Mouse (Mus musculus) lung, postnatal 0 days (tissue): ENCODE data around the gene Tjp3. TPM values are rescaled to one million over a fixed set of nuclear protein-coding genes. Genes with fewer than 3 reads are reported as not detected.

Experiments
- ATAC-seq: fragments of 200-750 bp; cut with Nextera tagmentation; 2 replicates; pipeline ENCODE4 v1.8.0; 2017; ENCODE audit warnings: moderate library complexity
- DNase-seq: peaks from one replicate; pipeline ENCODE4 v3.0.0-alpha.2; 2016; ENCODE audit warnings: low spot score
- H3K27ac ChIP-seq: fragments of 300-500 bp; sonication (generic); 2 replicates; pipeline ENCODE4 v1.5.1; 2014; ENCODE audit warnings: antibody characterized with exemption, mild to moderate bottlenecking, low read length, mixed read lengths
- H3K27me3 ChIP-seq: fragments of 300-500 bp; sonication (generic); replicated peaks from 2 replicates; pipeline ENCODE4 v1.6.1; 2014; ENCODE audit warnings: low read length, mixed read lengths; ENCODE audit not compliant: insufficient read depth
- H3K36me3 ChIP-seq: fragments of 300-500 bp; sonication (generic); 2 replicates; pipeline ENCODE4 v1.6.1; 2014; ENCODE audit warnings: low read length, mixed read lengths; ENCODE audit not compliant: insufficient read depth
- H3K4me1 ChIP-seq: fragments of 300-500 bp; sonication (generic); 2 replicates; pipeline ENCODE4 v1.6.1; 2014; ENCODE audit warnings: antibody characterized with exemption, low read depth, low read length, mixed read lengths; ENCODE audit not compliant: insufficient read depth
- H3K4me2 ChIP-seq: fragments of 300-500 bp; sonication (generic); replicated peaks from 2 replicates; pipeline ENCODE4 v1.6.1; 2014; ENCODE audit warnings: low read depth, mild to moderate bottlenecking, low read length, moderate library complexity, mixed read lengths
- H3K4me3 ChIP-seq: fragments of 300-500 bp; sonication (generic); 2 replicates; pipeline ENCODE4 v1.5.1; 2014; ENCODE audit warnings: low read depth, low read length
- H3K9ac ChIP-seq: fragments of 300-500 bp; sonication (generic); replicated peaks from 2 replicates; pipeline ENCODE4 v1.6.1; 2014; ENCODE audit warnings: low read depth, mild to moderate bottlenecking
- H3K9me3 ChIP-seq: fragments of 300-500 bp; sonication (generic); 2 replicates; pipeline ENCODE4 v1.6.1; 2016; ENCODE audit warnings: low read length, mixed read lengths
- CTCF ChIP-seq: IDR thresholded peaks from 2 replicates; pipeline ENCODE4 v1.5.1; 2016; ENCODE audit warnings: antibody characterized with exemption, mild to moderate bottlenecking
- EP300 ChIP-seq: IDR thresholded peaks from 2 replicates; pipeline ENCODE4 v1.6.1; 2016; ENCODE audit warnings: antibody characterized with exemption, mild to moderate bottlenecking, control low read depth
- WGBS: fragments of 180-500 bp; shearing (Covaris S2); extraction: QIAGEN DNeasy Blood & Tissue Kit; methylation state at CpG from one replicate; pipeline ENCODE4 v1.1.7; 2014; 5-methylcytosine and 5-hydroxymethylcytosine counted together
- polyA plus RNA-seq: library from polyadenylated mRNA; unstranded; fragments of >200 nt; fragmentation: Nextera tagmentation; extraction: Ambion mirVana; gene quantifications from 2 replicates; pipeline ENCODE4 v1.2.1, GENCODE M21; 2015

The Tjp3 gene
- polyA plus RNA-seq, 1 experiment from 2014 or later, result 24.1 TPM

- H3K4me1 ChIP-seq, result peaks cover 8% of the 10 kb centered on the region
- 80% methylated on average over 12 of the region's 12 CpGs for WGBS
- TF ChIP-seq EP300, result no peak
- no peak for TF ChIP-seq CTCF
- no peaks in the 10 kb centered on the region for H3K27me3 ChIP-seq
- DNase-seq, result no peak
- peaks cover 36% of the 10 kb centered on the region for H3K36me3 ChIP-seq
- ATAC-seq, result no peak
- no peak overlapping the region for H3K9ac ChIP-seq
- no peak overlapping the region for H3K4me2 ChIP-seq
- no peak overlapping the region for H3K4me3 ChIP-seq
- no peaks in the 10 kb centered on the region for H3K9me3 ChIP-seq
- no peak overlapping the region for H3K27ac ChIP-seq
These were observed 14.8 kb upstream of the Tjp3 start for GRCm38 (mm10) chr10:81306173-81306668.

- no peaks in the 10 kb centered on the region for H3K9me3 ChIP-seq
- ATAC-seq (no peak), DNase-seq (no peak)
- 92% methylated on average over 14 of the region's 14 CpGs for WGBS
- no peak overlapping the region for H3K9ac ChIP-seq
- no peak for TF ChIP-seq EP300
- TF ChIP-seq CTCF, result no peak
- H3K4me2 ChIP-seq, result no peak overlapping the region
- H3K27ac ChIP-seq, result no peak overlapping the region
- H3K36me3 ChIP-seq, result peaks cover 34% of the 10 kb centered on the region
- no peaks in the 10 kb centered on the region for H3K27me3 ChIP-seq
- H3K4me1 ChIP-seq, result peaks cover 8% of the 10 kb centered on the region
- H3K4me3 ChIP-seq, result no peak overlapping the region
These were observed 14.3 kb upstream of the Tjp3 start for GRCm38 (mm10) chr10:81305663-81306062.

GRCm38 (mm10) chr10:81304597-81305238, 13.3 kb upstream of the Tjp3 start:
- Histone ChIP-seq H3K27me3 (no peaks in the 10 kb centered on the region), H3K27ac (no peak overlapping the region), H3K9me3 (no peaks in the 10 kb centered on the region), H3K9ac (no peak overlapping the region), H3K4me2 (no peak overlapping the region), H3K4me3 (no peak overlapping the region), H3K4me1 (peaks cover 14% of the 10 kb centered on the region), H3K36me3 (peaks cover 33% of the 10 kb centered on the region)
- DNase-seq (peak; percentile 82), ATAC-seq (peak; percentile 34)
- WGBS, result 23% methylated on average over 6 of the region's 9 CpGs
- TF ChIP-seq CTCF (peak; percentile 94), EP300 (no peak)

GRCm38 (mm10) chr10:81303761-81304160, 12.4 kb upstream of the Tjp3 start:
- Histone ChIP-seq H3K9me3 (no peaks in the 10 kb centered on the region), H3K4me3 (no peak overlapping the region), H3K4me1 (peaks cover 19% of the 10 kb centered on the region), H3K4me2 (0 out of 2 replicates have a peak overlapping the region, but pooled peaks have one; percentile 8), H3K36me3 (peaks cover 28% of the 10 kb centered on the region), H3K9ac (no peak overlapping the region), H3K27ac (peak overlapping the region; percentile 64; the same call in 1 of the 2 replicates), H3K27me3 (no peaks in the 10 kb centered on the region)
- no peak for TF ChIP-seq EP300
- no peak for TF ChIP-seq CTCF
- 68% methylated on average over 7 of the region's 7 CpGs for WGBS
- ATAC-seq (no peak), DNase-seq (no peak)

GRCm38 (mm10) chr10:81303258-81303657, 11.9 kb upstream of the Tjp3 start:
- DNase-seq (peak; percentile 54), ATAC-seq (peak; percentile 26)
- Histone ChIP-seq H3K4me2 (peak overlapping the region; percentile 27; the same call in 1 of the 2 replicates), H3K36me3 (peaks cover 26% of the 10 kb centered on the region), H3K9ac (no peak overlapping the region), H3K27me3 (no peaks in the 10 kb centered on the region), H3K4me1 (peaks cover 19% of the 10 kb centered on the region), H3K27ac (peak overlapping the region; percentile 64), H3K4me3 (no peak overlapping the region), H3K9me3 (no peaks in the 10 kb centered on the region)
- 60% methylated on average over 10 of the region's 10 CpGs for whole genome bisulfite sequencing
- no peak for TF ChIP-seq EP300
- TF ChIP-seq CTCF, result no peak

- peak; percentile 33; the same call in 1 of the 2 replicates for TF ChIP-seq EP300
- TF ChIP-seq CTCF, result no peak
- peak; percentile 84 for DNase-seq
- Histone ChIP-seq H3K27me3 (no peaks in the 10 kb centered on the region), H3K4me1 (peaks cover 19% of the 10 kb centered on the region), H3K9me3 (no peaks in the 10 kb centered on the region), H3K4me3 (no peak overlapping the region), H3K27ac (peak overlapping the region; percentile 64), H3K36me3 (peaks cover 21% of the 10 kb centered on the region), H3K9ac (no peak overlapping the region), H3K4me2 (peak overlapping the region; percentile 27; the same call in 1 of the 2 replicates)
- 21% methylated on average over 14 of the region's 14 CpGs for WGBS
- ATAC-seq, result peak; percentile 62
These were observed 11.4 kb upstream of the Tjp3 start for GRCm38 (mm10) chr10:81302781-81303218.
